Mouse (Mus musculus) CH12.LX (cell line): ENCODE data around the gene Pnmal1.

Experiments
- CTCF ChIP-seq, 2 experiments: IDR thresholded peaks in 1 of 2; conservative IDR thresholded peaks in 1 of 2; 2 replicates each; pipeline ENCODE4 v1.5.1; 2011 to 2012; ENCODE audit warnings: low read depth in 2 of 2, low read length in 2 of 2, improper control_type of control experiment in 1 of 2, inconsistent platforms in 1 of 2, mild to moderate bottlenecking in 1 of 2, moderate library complexity in 1 of 2
- IRF4 ChIP-seq: IDR thresholded peaks from 2 replicates; pipeline ENCODE4 v1.6.1; 2014; ENCODE audit warnings: low read depth, mild to moderate bottlenecking, inconsistent platforms, low read length, improper control_type of control experiment
- KAT2A ChIP-seq: IDR thresholded peaks from 2 replicates; pipeline ENCODE4 v1.6.1; 2012; ENCODE audit warnings: low read length, improper control_type of control experiment, inconsistent platforms; ENCODE audit not compliant: insufficient replicate concordance
- NRF1 ChIP-seq: IDR thresholded peaks from 2 replicates; pipeline ENCODE4 v1.6.1; 2014; ENCODE audit warnings: low read depth, mild to moderate bottlenecking, inconsistent platforms, low read length, improper control_type of control experiment, moderate library complexity

DNA sequence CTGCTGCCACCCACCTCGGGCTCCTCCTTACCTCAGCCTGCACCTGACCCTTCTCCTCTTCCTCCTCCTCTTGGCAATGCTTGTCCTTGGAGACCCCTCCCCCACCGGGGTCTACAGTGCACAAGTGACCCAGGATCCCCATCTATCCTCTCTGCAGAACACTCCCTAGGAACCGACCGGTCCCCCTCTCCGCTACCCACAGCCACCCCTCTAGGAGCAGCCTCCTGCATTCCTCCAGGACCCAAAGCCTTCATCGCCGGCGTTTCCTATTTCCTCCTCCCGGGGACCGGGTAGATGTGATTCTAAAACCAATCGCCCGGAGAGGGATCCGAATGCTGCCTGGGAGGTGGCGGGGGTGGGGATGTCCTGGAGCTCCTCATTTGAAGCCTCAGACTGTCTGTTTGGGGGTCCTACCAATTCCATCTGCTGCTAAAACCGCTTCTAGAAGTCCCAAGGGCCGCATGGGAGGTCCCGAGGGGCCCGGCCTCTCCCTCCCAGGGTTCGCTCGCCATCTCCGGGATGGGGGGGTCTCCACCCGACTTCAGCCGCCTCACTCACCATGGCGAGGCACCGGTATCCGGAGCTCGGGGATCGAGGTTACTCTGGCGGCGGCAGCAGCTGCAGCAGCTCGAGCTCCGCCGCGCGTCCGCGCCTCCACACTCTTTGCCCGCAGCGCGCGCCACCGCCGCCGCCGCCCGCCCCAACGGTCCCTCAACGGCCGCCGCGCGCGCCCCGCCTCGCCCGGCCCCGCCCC, 36.0 kb upstream of the Pnmal1 start:
- no peak for TF ChIP-seq CTCF (conservative IDR thresholded peaks at IDR 0.05 in 1 of 2, IDR thresholded peaks at IDR 0.05 in 1 of 2; ENCODE audit: low read depth in 2 of 2, low read length in 2 of 2)
- no peak for TF ChIP-seq KAT2A
- no peak for TF ChIP-seq IRF4
- no peak for TF ChIP-seq NRF1
